Mouse (Mus musculus) forebrain, embryonic 11.5 days (tissue): ENCODE results near the gene Erbb2. TPM values are rescaled to one million over a fixed set of nuclear protein-coding genes. Genes with fewer than 3 reads are reported as not detected.
A peak's percentile ranks its signal among the peaks of the same experiment; 100 is the strongest.

Experiments used
- ATAC-seq: fragments of 200-750 bp; cut with Nextera tagmentation; replicated peaks from 2 replicates; pipeline ENCODE4 v1.8.0; 2017; ENCODE audit warnings: moderate TSS enrichment; ENCODE audit not compliant: low FRiP score
- DNase-seq: peaks from one replicate; pipeline ENCODE4 v3.0.0-alpha.2; 2017; ENCODE audit warnings: low spot score
- H3K27ac ChIP-seq: fragments of 300-500 bp; sonication (generic); 2 replicates; pipeline ENCODE4 v1.5.1; 2014; ENCODE audit warnings: low read depth, low read length
- H3K27me3 ChIP-seq: fragments of 300-500 bp; sonication (generic); 2 replicates; pipeline ENCODE4 v1.6.1; 2014; ENCODE audit warnings: mild to moderate bottlenecking, low read length, mixed read lengths; ENCODE audit not compliant: control insufficient read depth, insufficient read depth
- H3K36me3 ChIP-seq: fragments of 300-500 bp; sonication (generic); 2 replicates; pipeline ENCODE4 v1.6.1; 2014; ENCODE audit warnings: mild to moderate bottlenecking, low read length, moderate library complexity, mixed read lengths; ENCODE audit not compliant: control insufficient read depth, insufficient read depth
- H3K4me1 ChIP-seq: fragments of 300-500 bp; sonication (generic); replicated peaks from 2 replicates; pipeline ENCODE4 v1.6.1; 2014; ENCODE audit warnings: low read length, mixed read lengths; ENCODE audit not compliant: control insufficient read depth, insufficient read depth
- H3K4me2 ChIP-seq: fragments of 300-500 bp; sonication (generic); 2 replicates; pipeline ENCODE4 v1.6.1; 2014; ENCODE audit warnings: low read depth, mild to moderate bottlenecking, low read length, moderate library complexity, mixed read lengths; ENCODE audit not compliant: severe bottlenecking
- H3K4me3 ChIP-seq: fragments of 300-500 bp; sonication (generic); 2 replicates; pipeline ENCODE4 v1.5.1; 2014; ENCODE audit warnings: low read depth, low read length
- H3K9ac ChIP-seq: fragments of 300-500 bp; sonication (generic); 2 replicates; pipeline ENCODE4 v1.6.1; 2014; ENCODE audit warnings: low read length
- H3K9me3 ChIP-seq: fragments of 300-500 bp; sonication (generic); 2 replicates; pipeline ENCODE4 v1.6.1; 2016; ENCODE audit warnings: low read length, mixed read lengths; ENCODE audit not compliant: control insufficient read depth
- WGBS: fragments of 180-500 bp; shearing (Covaris S2); extraction: QIAGEN DNeasy Blood & Tissue Kit; methylation state at CpG from one replicate; pipeline ENCODE4 v1.1.7; 2014; 5-methylcytosine and 5-hydroxymethylcytosine counted together
- polyA plus RNA-seq: library from polyadenylated mRNA; unstranded; fragments of >200 nt; fragmentation: Nextera tagmentation; extraction: Ambion mirVana; gene quantifications from 2 replicates; pipeline ENCODE4 v1.2.1, GENCODE M21; 2014

Gene Erbb2
- polyA plus RNA-seq, 1 experiment from 2014 or later, result 19.7 TPM

DNA sequence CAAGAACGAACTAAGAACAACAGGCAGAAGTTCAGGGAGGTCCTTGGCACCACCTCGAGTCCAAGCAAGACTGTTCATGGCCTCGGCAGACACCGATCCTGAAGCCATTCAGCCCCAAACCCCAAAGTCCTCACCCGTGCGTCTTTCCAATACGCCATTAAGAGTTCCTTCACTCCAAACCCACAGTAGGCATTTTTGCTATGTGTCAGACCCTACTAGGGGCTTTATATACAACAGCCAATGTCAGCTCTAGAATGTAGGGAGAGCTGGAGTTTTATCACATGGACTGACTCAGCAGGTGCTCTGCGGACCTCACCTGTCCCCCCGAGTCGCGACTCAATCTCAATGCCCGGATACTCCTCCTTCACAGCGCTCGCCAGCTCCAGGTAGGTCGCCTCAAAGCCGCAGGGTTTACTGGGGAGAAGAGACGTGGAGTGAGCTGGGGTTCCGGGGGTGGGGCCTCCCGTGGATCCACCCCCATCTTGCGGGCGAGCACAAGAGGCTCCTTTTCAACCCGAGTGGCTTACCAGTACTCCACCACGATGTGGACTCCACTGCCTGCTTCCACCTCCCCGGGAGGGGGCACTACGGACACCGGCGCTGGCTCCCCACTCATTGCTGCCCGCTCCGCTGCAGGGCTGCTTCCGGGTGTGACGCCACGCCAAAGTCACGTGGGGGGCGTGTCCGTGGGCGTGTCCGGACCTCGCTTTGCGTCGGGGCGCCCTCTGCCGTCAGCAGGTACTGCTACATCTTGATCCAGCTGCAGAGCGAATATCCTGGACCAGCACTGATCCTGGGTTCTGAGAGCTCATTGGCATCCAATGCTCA is 26.3 kb downstream of the Erbb2 start, which contains the start of gene Mien1:
Gene Mien1 (minus strand): TSS at position 661 of the 828 bp plus-strand sequence.
- H3K27ac ChIP-seq, result no peak within 1 kb of the TSS
- no peaks in the 10 kb centered on the region for H3K4me1 ChIP-seq
- peak within 1 kb of the TSS; percentile 67 for H3K4me2 ChIP-seq
- H3K9ac ChIP-seq, result peak within 1 kb of the TSS; percentile 55
- peak; percentile 92 for ATAC-seq
- WGBS, result 2% methylated on average over 42 of the region's 43 CpGs
- peak within 1 kb of the TSS; percentile 52 for H3K4me3 ChIP-seq
- peak; percentile 99 for DNase-seq
- no peaks in the 10 kb centered on the region for H3K27me3 ChIP-seq
- H3K36me3 ChIP-seq, result no peaks in the 10 kb centered on the region
- no peaks in the 10 kb centered on the region for H3K9me3 ChIP-seq

DNA sequence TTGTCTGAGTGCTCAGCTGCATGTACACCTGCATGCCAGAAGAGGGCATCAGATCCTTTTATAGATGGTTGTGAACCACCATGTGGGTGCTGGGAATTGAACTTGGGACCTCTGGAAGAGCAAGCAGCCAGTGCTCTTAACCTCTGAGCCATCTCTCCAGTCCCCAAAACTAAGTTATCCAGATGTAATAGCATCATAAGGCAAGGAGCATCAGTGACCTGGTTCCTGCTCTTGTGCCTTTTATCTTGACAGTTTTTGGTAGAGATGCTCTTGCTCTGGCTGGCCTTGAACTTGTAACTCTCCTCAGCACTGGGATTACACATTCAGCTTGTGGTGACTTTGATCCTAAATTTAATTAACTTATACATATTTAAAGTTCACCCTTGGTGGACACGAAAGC is 31.4 kb downstream of the Erbb2 start:
- Histone ChIP-seq H3K9ac (no peak overlapping the region), H3K4me1 (no peaks in the 10 kb centered on the region; the same call in 1 of the 2 replicates), H3K9me3 (no peaks in the 10 kb centered on the region), H3K4me3 (no peak overlapping the region), H3K36me3 (no peaks in the 10 kb centered on the region), H3K4me2 (no peak overlapping the region), H3K27ac (no peak overlapping the region), H3K27me3 (peaks cover 17% of the 10 kb centered on the region)
- 97% methylated on average over 1 of the region's 1 CpGs for WGBS
- DNase-seq (no peak), ATAC-seq (no peak)

DNA sequence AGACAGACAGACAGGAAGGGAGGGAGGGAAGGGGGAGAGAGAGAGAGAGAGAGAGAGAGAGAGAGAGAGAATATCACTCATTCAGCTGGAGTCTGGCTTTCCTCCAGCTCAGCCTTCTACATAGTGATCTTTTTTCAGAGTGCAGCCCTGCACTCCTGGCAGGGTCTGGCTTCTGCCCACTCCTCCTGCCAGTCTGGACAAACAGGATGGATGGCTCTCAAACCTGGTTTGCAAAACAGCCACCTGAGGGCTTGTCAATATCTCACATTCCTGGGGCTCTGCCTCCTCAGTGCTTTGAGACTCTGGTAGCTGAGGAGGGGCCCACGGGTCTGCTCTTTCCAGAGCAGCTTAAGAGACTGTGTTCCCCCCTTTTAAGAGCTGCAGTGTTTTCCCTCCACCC is 33.0 kb downstream of the Erbb2 start:
- no peak overlapping the region for H3K4me2 ChIP-seq
- no peak overlapping the region for H3K4me3 ChIP-seq
- WGBS, result 41% methylated on average over 1 of the region's 1 CpGs
- no peak overlapping the region for H3K9ac ChIP-seq
- DNase-seq, result no peak
- no peak for ATAC-seq
- no peaks in the 10 kb centered on the region; the same call in 1 of the 2 replicates for H3K4me1 ChIP-seq
- no peaks in the 10 kb centered on the region for H3K36me3 ChIP-seq
- no peaks in the 10 kb centered on the region for H3K9me3 ChIP-seq
- peaks cover 18% of the 10 kb centered on the region for H3K27me3 ChIP-seq
- H3K27ac ChIP-seq, result no peak overlapping the region

DNA sequence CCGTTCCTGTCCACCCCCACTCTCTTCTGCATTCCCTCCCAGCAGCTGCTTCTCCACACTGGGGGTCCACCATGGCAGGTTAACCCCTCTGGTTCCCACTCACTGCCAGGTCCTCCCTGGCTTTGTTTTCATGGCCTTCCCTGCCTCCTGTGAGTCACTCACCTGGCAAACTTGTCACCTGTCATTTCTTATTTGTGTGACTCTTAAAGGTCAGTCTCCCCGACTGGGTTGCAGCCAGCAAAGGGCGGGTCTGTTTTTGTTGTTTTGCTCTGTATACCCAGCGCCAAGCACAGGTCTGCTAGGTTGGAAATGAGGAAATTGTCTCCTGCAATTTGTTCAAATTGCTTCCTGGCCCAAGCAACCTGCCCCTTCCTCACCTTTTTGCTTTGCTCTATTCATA is 33.4 kb downstream of the Erbb2 start:
- WGBS, result 65% methylated on average over 4 of the region's 4 CpGs
- no peak overlapping the region for H3K27ac ChIP-seq
- H3K27me3 ChIP-seq, result peaks cover 18% of the 10 kb centered on the region
- no peaks in the 10 kb centered on the region for H3K36me3 ChIP-seq
- H3K9me3 ChIP-seq, result no peaks in the 10 kb centered on the region
- no peak overlapping the region for H3K9ac ChIP-seq
- no peak overlapping the region for H3K4me3 ChIP-seq
- no peak overlapping the region for H3K4me2 ChIP-seq
- DNase-seq (no peak), ATAC-seq (no peak)
- no peaks in the 10 kb centered on the region; the same call in 1 of the 2 replicates for H3K4me1 ChIP-seq

DNA sequence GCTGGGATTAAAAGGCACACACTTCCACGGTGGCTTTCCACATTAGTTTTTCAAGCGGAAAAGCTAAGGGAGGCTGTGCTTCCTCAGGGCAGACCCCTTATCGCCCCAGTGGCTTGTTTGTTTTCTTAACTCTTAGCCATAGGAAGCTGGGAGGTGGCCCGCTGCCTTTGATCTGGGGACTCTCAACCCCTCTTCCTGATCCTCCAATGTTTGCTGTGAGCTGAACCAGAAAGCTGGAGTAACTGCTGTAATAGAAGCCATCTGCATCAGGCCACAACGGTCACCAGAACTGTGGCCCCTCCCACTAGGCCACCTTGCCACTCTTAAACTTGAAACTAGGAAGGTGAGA is 33.9 kb downstream of the Erbb2 start, which contains the start of gene Grb7:
Gene Grb7 (plus strand): TSS at position 182 of the 349 bp plus-strand sequence.
- Histone ChIP-seq H3K9ac (no peak within 1 kb of the TSS), H3K27me3 (peaks cover 18% of the 10 kb centered on the region), H3K4me2 (0 out of 2 replicates have a peak within 1 kb of the TSS, but pooled peaks have one; percentile 5), H3K9me3 (no peaks in the 10 kb centered on the region), H3K36me3 (no peaks in the 10 kb centered on the region), H3K4me3 (no peak within 1 kb of the TSS), H3K4me1 (no peaks in the 10 kb centered on the region; the same call in 1 of the 2 replicates), H3K27ac (no peak within 1 kb of the TSS)
- ATAC-seq (no peak), DNase-seq (no peak)
- WGBS, result 10% methylated on average over 5 of the region's 5 CpGs

DNA sequence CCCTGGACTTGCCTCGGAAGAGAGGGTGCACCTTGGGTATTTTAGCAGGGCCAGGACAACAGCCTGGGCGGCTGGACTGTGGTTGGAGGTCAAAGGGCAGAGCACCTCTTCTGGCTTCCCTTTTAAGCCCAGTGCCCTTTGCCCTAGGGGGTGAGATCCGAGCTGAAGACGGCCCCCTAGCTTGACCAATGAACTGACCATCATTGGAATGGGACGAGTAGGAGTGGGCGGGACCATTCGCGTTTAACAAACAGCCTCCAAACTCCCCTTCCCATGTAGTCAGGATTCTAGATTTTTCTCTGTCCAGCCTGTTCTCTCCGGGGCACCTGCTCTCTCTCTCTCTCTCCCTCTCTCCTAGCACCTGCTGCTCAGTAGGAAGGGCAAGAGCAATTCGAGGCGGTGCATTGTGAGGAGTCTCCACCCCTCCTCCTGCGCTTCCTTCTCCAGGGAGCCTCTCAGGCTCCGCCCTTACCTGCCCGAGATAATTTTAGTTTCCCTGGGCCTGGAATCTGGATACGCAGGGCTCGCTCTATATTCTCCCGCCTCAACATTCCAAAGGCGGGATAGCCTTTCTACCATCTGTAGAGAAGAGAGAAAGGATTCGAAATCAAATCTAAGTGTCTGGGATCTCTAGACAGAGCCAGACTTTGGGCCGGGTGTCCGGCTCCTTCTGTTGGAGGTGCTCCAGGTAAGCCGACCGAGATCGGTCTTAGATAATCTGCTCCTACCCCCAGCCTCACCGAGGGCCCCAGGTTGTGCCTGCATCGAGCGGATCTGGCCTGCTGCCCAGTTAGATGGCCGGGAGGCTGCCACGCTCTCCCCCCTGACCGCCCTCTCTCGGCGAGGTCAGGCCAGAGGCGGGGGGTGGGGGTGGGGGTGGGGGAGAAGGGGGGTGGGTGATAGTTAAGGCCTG is 34.5 kb downstream of the Erbb2 start:
- Histone ChIP-seq H3K4me3 (no peak overlapping the region), H3K9ac (no peak overlapping the region), H3K27me3 (peaks cover 18% of the 10 kb centered on the region), H3K4me2 (0 out of 2 replicates have a peak overlapping the region, but pooled peaks have one; percentile 5), H3K36me3 (no peaks in the 10 kb centered on the region), H3K27ac (no peak overlapping the region), H3K4me1 (no peaks in the 10 kb centered on the region; the same call in 1 of the 2 replicates), H3K9me3 (no peaks in the 10 kb centered on the region)
- 3% methylated on average over 33 of the region's 33 CpGs for WGBS
- DNase-seq (no peak), ATAC-seq (no peak)

DNA sequence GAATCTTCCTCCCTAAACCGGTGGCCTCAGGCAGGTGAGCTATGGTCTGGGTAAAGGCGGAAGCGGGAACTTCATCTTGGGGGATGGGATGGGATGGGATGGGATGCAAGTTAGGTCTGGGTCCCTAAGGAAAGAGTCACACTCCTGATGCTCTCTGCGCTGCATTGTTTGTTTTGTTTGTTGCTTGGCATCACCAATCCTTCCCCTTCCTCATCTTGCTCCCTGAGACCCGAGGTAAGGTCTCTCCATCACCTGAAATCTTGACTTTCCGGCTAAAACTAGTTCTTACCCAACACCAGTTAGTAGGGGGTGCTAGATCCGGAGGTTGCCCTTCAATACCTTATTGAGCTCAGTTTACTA is 35.2 kb downstream of the Erbb2 start:
- H3K36me3 ChIP-seq, result no peaks in the 10 kb centered on the region
- no peak overlapping the region for H3K4me3 ChIP-seq
- no peaks in the 10 kb centered on the region for H3K9me3 ChIP-seq
- no peak overlapping the region for H3K27ac ChIP-seq
- no peak overlapping the region for H3K9ac ChIP-seq
- no peak overlapping the region for H3K4me2 ChIP-seq
- DNase-seq (no peak), ATAC-seq (no peak)
- WGBS, result 23% methylated on average over 7 of the region's 7 CpGs
- H3K27me3 ChIP-seq, result peaks cover 18% of the 10 kb centered on the region
- H3K4me1 ChIP-seq, result no peaks in the 10 kb centered on the region; the same call in 1 of the 2 replicates

DNA sequence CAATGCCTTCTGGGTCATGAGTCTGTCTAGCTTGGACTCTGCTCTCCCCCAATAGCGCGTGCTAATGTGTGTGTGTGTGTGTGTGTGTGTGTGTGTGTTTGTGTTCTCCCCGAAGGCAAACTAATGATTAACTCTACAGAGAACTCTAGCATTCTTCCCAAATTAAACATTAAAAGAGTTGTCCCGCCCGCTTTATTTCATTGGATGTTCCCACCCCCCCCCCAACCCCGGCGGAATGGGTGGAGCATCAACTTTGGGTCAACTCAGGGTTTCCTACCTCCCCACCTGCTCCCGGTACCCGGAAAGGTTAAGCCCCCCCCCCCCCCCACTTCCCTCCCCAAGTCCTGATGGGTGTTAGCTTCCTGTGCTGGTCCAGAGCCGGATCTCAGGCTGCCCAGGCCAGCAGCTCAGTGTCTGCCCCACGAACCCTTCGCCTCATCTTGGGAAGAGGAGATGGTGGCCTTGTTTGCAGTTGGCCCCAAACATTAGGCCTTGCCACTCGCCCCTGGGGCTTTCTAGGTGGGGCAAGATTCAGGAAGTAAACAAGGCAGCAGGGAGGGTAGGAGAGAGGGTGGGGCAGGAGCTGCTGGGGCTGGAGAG is 36.0 kb downstream of the Erbb2 start:
- Histone ChIP-seq H3K27me3 (peaks cover 18% of the 10 kb centered on the region), H3K4me3 (no peak overlapping the region), H3K27ac (no peak overlapping the region), H3K9me3 (no peaks in the 10 kb centered on the region), H3K9ac (no peak overlapping the region), H3K36me3 (no peaks in the 10 kb centered on the region), H3K4me1 (no peaks in the 10 kb centered on the region; the same call in 1 of the 2 replicates), H3K4me2 (no peak overlapping the region)
- ATAC-seq (no peak), DNase-seq (no peak)
- 46% methylated on average over 13 of the region's 13 CpGs for WGBS
